Mouse (Mus musculus) left cerebral cortex, postnatal 36 days (tissue): ENCODE data around the gene Nfkbia. TPM values are rescaled to one million over a fixed set of nuclear protein-coding genes. Genes with fewer than 3 reads are reported as not detected.

Experiments
- DNase-seq, 2 experiments: peaks; one replicate each; pipeline ENCODE4 v3.0.0; 2021 to 2022; ENCODE audit warnings: low spot score in 2 of 2, mixed read lengths in 1 of 2
- intact Hi-C: fragments of 180-260 bp; cut with DNase I; formaldehyde crosslinking; loops from one replicate; pipeline ENCODE4 v1.15.1; 2025
- total RNA-seq, 2 experiments: library from RNA; stranded (reverse); gene quantifications; 2 replicates each; pipeline ENCODE4 v1.2.3; 2021

Gene Nfkbia
- total RNA-seq, 2 experiments from 2014 or later, result 27.5 to 33.9 TPM

DNA sequence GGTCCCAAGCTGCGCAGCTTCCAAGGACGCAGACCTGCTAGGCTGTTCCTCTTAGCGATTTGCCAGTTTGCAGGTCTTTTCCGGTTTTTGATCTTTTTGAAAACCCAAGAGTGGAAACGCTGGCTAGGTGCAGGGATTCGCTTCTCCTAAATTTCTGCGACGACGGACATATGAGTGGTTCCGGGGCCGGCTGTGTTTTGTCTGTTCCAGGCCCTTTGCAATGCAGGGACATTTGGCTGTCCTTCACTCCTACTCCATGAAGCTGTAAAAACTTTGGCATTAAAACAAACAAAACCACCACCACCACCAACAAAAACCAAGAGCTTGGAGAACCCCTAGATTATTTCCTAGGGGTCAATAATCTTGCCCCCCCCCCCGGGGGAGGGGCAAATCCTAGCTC, 494 bp upstream of the Nfkbia start:
- no peak for DNase-seq
- intact Hi-C loops, result loop anchor here (1.0 to 5.0 kb wide), 2 partner anchors 46 to 95 kb away; no protein-coding TSS in a partner anchor

- DNase-seq, result peak; percentile 90
- intact Hi-C loops, result loop anchor here (1.0 to 5.0 kb wide), 3 partner anchors 27 to 93 kb away; no protein-coding TSS in a partner anchor
Observed at GRCm38 (mm10) chr12:55491516-55492183, 797 bp downstream of the Nfkbia start.

DNA sequence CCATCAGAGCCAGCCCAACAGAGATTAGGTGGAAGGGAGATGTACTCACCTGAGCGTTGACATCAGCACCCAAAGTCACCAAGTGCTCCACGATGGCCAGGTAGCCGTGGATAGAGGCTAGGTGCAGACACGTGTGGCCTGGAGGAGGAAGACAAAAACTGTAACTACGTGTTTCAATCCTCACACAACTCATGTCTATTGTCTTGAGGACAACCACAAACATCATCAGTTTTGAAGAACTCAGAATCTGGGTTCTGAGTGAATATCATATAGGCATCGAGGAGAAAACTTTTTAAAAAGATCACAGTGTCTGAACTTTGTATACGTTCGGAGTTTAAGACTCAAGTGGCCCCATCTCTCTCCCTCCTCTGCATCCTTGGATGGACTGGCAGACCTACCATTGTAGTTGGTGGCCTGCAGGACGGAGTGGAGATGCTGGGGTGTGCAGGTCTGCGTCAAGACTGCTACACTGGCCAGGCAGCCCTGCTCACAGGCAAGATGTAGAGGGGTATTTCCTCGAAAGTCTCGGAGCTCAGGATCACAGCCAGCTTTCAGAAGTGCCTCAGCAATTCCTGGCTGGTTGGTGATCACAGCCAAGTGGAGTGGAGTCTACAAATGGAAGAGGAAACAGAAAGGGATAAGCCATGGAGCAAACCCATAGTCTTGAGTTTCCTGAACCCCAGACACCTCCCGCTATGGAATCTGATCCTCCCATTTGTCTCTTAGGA, 1.6 kb downstream of the Nfkbia start:
- no peak for DNase-seq
- intact Hi-C loops, result loop anchor here (2.0 to 5.0 kb wide), 2 partner anchors 26 to 44 kb away; no protein-coding TSS in a partner anchor

DNA sequence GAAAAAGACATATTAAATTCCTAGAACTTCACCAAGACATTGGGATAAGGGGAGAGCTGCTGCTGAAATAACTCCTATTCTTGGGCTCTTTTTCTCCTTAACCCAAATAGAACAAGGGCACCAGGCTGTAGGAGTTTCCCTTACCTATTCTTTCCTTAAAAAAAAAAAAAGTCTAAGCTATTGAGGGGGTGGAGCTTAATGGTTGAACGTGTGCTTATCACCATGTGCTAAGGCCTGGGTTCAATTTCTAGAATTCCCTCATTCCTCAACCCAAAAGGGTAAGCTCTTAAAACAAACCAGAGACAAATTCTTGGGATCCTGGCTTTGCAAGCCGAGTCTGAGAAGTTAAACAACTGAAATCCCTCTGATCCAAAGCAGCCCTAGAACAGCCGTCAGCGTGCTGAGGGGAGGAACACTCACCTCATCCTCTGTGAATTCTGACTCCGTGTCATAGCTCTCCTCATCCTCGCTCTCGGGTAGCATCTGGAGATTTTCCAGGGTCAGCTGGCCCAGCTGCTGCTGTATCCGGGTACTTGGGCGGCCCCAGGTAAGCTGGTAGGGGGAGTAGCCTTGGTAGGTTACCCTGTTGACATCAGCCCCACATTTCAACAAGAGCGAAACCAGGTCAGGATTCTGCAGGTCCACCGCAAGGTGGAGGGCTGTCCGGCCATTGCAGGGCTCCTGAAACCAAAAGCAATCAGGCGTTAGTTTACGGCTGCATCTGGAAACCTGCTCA, 2.3 kb downstream of the Nfkbia start:
- intact Hi-C loops, result loop anchor here (2.0 to 5.0 kb wide), 2 partner anchors 25 to 43 kb away; no protein-coding TSS in a partner anchor
- no peak for DNase-seq

GRCm38 (mm10) chr12:55488661-55489447, 3.6 kb downstream of the Nfkbia start:
- intact Hi-C loops, result no loop called here
- DNase-seq, result no peak

- no peak for DNase-seq
- intact Hi-C loops, result no loop called here
Observed at GRCm38 (mm10) chr12:55487843-55488660, 4.4 kb downstream of the Nfkbia start.

DNA sequence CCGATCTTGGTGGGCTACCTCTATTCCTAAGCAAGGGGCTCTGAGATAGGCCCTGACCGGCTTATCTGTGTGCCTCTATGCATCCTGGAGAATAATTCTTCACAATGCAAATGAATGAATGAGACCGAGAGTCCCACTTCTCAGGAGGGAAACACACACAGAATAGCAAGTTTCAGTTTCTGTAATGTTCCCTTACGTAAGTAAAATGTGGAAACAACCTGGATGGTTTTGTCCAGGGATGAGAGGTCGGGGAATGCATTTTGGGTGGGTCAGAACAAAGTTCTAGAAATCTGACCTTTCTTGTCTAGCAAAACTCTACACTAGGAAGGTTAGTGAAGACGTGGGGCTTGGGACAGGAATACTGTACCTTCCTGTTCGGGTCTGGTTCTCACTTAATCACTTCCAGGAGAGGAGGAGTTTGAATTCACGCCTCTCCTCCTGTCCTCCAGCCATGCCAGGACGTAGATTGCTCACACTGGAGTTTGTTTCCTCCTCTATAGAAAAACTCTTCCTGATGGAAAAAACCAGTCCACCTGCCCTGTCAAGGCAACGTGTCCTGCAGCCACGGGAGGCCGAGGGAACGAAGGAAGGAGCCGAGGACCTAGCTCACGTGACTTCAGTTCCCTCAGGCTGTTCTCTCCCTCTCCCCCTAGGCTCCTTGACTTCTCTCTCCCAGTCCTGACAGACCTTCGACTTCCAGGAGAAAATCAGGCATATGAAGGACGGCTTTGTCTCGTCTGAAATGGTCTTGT, 5.3 kb downstream of the Nfkbia start:
- intact Hi-C loops, result no loop called here

DNA sequence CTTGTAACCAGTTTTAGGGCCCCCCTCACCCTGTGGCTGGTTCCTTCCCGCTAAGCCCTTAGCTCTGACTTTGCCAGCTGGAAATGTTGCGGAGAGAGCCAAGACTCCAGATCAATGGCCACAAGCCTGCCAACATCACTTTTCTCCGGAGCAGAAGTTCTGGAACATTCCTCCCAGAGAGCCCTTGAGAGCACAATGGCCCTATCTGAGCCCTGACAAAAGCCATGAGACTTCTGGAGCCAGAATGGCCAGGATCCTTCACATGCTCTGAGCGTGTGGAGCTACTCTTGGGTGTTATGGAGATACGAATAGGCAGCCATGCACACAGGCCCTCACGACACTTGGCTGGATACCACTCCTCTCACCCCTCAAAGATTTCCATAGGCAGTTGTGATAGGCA, 7.6 kb downstream of the Nfkbia start:
- no peak for DNase-seq
- intact Hi-C loops, result no loop called here

More for the DNA sequence above, 5.3 kb downstream of the Nfkbia start:
- no peak for DNase-seq

- intact Hi-C loops, result no loop called here
- no peak for DNase-seq
Observed at GRCm38 (mm10) chr12:55484079-55484774, 8.2 kb downstream of the Nfkbia start.

DNA sequence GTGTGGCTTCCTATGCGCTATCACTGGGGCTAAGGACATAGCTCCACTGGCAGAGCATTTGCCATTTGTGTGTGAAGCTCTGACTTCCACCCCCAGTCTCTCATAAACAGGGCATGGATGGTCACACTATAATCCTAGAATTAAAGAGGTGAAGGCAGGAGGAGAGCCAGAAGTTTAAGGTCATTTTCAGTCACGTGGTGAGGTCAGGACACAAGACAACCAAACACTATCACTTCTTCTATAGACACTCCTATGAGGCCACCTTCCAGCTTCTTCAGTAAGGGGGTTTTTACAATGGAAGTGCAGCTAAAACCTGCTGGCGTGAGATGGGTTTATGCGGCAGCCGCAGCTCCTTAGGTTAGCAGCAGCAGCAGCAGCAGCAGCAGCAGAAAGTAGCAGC, 8.9 kb downstream of the Nfkbia start:
- intact Hi-C loops, result no loop called here
- DNase-seq, result no peak

- intact Hi-C loops, result no loop called here
- no peak for DNase-seq
Observed at GRCm38 (mm10) chr12:55482732-55483131, 9.7 kb downstream of the Nfkbia start.

DNA sequence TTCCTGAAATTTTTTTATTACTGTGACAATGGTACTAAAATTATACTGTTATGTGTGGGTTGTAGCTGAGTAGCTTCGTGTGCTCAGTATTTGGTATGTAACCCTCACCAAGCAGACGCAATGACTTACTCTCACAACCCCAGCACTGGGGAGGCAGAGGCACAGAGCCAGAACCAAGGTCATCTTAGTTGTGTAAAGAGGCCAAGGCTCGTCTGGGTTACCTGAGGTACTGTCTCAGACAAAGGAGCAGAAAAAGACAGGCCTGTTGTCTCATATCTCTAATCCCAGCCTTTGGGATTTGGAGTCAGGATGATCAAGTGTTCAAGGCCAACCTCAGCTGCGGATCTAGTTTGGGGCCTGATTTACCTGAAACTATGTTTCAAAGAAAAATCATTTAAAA, 10.7 kb downstream of the Nfkbia start:
- no peak for DNase-seq
- intact Hi-C loops, result no loop called here

- no peak for DNase-seq
- intact Hi-C loops, result no loop called here
Observed at GRCm38 (mm10) chr12:55480471-55481153, 11.8 kb downstream of the Nfkbia start.

DNA sequence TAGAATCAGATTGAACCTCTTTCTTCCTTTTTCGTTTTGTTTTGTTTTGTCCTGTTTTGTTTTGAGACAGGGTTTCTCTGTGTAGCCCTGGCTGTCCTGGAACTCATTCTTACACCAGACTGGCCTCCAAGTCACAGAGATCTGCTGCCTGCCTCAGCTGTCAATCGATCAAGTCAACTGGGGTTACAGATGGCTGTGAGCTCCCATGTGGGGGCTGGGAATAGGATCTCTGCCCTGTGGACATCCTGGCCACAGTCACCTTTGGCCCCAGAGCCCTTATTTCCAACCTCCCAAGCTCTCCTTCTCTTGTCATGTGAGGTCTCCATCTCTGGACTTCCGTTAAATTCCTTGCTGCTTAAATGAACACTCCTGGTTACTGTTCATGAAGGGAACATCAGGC, 13.5 kb downstream of the Nfkbia start:
- DNase-seq, result no peak
- intact Hi-C loops, result no loop called here

GRCm38 (mm10) chr12:55474209-55474583, 18.3 kb downstream of the Nfkbia start:
- DNase-seq, result peak in 1 of 2 experiments; percentile 10
- intact Hi-C loops, result no loop called here

GRCm38 (mm10) chr12:55473250-55474208, 18.9 kb downstream of the Nfkbia start:
- peak in 1 of 2 experiments; percentile 9 for DNase-seq
- intact Hi-C loops, result no loop called here
